Mouse (Mus musculus): Measurements from ENCODE around the gene Slc38a1.

Gene Slc38a1

DNA sequence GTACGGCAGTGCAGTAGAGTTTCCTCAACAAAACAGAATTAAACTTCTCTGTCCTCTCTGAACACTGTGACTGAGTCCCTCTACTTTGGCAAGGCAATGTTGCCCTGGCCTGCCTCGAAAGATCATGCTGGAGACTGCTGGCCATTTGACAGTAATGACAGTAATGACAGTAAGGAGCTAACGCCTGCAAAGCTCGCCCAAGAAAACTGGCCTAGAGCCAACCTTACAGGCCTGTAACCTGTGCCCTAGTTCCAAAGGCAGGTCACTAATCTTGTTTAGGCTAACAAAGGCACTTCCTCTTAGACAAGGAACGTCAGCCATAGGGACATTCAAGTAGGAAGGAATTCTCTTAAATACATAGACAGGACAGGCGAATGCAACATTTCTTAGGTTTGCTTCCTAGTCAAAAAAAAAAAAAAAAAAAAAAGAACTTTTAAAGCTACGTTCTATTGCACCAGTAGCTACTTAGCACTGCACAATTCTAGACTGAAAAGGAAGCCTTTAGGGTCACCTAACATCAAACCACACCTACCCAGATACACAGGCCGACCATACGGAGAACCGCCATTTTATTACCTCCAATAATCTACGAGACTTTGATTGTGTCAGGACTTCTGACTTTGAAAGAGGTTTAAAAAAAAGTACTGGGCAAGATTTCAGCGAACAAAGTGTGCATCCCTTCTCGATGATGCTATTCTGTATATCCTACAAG lies 74.3 kb downstream of the Slc38a1 start:
- DNase-seq (ENCODE audit: low read depth in 1 of 2, low spot score in 2 of 2) = no peak

DNA sequence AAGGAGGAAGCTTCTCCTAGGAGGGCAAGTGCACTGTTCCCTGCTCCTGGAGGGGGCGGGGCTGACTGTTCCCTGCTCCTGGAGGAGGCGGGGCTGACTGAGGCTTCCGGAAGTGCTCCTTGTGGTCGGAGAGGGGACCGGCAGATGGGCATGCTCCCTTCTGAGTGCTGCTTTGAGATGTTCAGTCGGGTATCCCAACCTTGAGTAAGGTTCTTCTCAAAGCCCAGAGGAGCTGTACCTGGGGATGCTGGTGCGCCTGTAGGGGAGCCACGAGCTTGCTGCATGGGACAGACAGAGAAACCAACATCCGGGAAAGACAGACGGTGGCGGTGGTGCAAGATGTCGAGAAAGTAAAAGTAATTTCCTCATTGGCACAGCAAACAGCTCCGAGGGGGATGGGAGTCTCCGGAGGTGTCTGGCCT lies 75.9 kb downstream of the Slc38a1 start:
- DNase-seq (ENCODE audit: low read depth in 1 of 2, low spot score in 2 of 2) = no peak

DNA sequence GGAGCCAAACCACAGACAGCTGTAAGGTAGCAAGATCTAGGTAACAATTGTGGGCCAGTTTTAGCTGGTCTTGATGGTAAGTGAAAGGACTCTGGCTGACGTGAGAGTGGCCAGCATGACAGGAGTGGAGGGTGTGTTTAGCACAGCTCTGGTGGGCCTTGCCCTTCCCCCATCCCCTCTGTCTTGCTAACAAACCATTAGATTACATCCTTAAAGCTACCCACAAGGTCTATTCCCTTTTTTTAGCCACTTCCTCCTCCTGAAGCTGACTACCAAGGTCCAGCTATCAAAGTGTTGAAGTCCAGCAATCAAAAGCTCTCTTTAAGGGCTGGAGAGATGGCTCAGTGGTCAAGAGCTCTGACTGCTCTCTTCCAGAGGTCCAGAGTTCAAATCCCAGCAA lies 78.9 kb downstream of the Slc38a1 start:
- DNase-seq (ENCODE audit: low read depth in 1 of 2, low spot score in 2 of 2) = no peak

DNA sequence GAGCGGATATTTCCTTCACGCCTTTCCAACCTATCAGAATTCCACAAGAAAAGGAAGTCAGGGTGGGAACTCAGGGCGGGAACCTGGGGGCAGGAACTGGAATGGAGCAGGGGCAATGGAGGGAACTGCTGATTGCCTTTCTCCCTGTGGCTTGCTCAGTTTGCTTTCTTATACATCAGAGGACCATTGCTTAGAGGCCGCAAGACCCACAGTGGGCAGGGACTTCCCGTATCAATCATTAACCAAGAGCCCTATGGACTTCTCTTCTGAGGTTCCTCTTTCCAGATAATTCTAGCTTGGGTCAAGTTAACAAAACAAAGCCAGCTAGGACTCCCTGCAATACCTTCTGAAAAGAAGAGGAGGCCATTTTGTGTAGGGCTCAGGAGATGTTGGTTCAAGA lies 80.2 kb downstream of the Slc38a1 start:
- DNase-seq (ENCODE audit: low read depth in 1 of 2, low spot score in 2 of 2) = no peak

DNA sequence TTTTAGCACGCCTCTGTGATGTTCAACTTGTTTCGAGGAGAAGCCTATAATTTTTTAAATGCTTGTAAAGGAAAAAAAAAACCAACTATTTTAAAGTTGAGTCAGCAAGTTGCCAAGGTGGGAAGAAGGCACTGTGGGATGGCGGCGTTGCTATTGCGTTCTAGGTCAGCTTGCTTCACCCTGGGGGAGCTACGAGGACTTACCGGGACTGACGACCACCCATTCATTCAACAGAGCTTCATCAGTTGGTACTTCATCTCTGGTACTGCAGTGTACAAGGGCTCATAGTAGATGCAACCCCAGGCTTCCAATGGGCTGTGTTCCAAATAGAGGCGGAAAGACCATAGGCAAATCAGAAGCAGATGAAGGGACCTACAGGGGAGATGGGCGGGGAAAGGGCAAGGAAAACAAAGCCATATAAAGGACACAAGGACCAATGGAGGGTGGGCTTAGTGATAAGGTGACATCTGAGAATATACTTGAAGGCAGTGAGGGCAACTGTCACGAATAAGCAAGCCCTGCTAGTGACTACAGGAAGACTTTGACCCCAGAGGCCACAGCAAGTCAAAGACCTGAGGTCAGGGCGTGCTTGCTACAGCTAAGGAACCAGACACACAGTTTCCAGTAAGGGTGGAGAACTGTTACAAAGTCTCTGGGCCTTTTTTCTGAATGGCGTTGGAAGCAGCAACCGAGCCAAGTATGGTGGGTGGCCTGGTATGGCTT lies 82.0 kb downstream of the Slc38a1 start:
- no peak for DNase-seq (ENCODE audit: low read depth in 1 of 2, low spot score in 2 of 2)

DNA sequence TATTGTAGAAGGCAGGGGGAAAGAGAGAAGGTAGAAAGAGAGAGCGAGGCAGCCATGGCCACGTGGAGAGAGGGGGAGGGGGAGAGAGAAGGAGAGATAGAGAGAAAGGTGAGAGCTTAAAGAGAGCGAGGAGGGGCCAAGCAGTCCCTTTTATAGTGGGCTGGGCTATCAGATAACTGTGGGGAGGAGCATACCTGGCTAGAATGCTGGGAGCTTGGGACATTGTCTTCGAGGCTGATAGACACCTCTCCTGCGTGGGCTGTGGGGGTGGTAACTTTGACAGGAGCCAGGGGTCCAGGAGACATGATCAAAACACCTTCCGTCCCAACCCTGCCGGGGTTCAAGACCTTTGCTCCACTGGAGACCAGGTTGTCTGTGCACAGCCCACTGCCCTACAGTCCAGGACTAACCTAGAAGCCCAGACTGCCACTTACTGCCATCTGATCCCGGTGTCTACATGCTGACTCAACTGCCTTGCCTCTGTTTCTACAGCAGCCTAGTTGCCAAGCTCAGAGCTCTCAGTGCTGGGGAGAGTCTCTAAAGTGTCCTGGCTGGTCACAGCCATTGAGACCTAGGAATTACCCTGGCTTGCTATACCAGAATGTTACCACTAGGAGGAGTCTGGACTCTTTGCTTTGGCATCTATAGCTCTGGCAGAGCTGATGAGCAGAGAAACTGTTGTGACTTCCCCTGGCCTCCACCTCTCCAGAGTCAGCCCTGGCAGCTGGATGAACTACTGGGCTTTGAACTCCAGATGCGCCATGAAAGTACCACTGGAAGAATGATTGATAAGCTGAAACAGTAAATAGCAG lies 90.9 kb downstream of the Slc38a1 start:
- DNase-seq (ENCODE audit: low read depth in 1 of 2, low spot score in 2 of 2) = peak; percentile 35 to 43

DNA sequence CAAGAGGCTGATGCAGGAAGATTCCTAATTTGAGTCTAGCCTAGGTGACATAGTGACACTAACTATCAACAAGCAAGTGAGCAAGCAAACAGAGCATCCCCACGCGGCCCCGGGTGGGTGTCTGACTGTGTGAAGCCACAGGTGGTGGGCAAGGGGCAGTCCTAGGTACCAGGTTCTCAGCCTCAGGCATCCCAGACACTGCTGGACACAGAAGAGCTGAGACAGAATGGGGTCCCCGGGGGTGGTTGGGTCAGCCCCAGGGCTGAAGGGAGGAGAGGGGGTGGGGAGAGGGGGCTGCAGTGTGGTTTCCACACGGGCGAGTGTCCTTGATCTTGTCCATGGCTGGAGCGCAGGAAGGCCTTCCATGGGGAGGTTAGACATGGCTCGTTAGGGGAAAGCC lies 91.6 kb downstream of the Slc38a1 start:
- no peak for DNase-seq (ENCODE audit: low read depth in 1 of 2, low spot score in 2 of 2)

DNA sequence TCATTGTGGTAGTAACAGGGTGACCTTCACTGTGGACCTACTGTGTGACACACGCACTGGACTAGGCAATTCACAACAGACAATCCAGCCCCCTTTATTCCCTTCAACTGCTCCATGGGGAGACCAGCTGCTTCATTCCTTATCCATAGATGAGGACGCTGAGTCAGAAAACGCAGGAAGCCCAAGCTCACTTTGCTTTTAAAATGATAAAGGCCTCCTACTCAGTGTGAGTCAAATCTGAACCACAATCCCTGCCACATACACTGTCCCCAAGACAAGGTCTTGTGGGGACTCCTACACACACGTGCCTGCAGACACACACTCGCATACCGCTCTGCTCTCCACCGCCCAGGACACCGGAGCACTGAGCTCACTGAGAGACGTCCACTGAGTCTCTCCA lies 94.3 kb downstream of the Slc38a1 start:
- DNase-seq (ENCODE audit: low read depth in 1 of 2, low spot score in 2 of 2) = no peak

DNA sequence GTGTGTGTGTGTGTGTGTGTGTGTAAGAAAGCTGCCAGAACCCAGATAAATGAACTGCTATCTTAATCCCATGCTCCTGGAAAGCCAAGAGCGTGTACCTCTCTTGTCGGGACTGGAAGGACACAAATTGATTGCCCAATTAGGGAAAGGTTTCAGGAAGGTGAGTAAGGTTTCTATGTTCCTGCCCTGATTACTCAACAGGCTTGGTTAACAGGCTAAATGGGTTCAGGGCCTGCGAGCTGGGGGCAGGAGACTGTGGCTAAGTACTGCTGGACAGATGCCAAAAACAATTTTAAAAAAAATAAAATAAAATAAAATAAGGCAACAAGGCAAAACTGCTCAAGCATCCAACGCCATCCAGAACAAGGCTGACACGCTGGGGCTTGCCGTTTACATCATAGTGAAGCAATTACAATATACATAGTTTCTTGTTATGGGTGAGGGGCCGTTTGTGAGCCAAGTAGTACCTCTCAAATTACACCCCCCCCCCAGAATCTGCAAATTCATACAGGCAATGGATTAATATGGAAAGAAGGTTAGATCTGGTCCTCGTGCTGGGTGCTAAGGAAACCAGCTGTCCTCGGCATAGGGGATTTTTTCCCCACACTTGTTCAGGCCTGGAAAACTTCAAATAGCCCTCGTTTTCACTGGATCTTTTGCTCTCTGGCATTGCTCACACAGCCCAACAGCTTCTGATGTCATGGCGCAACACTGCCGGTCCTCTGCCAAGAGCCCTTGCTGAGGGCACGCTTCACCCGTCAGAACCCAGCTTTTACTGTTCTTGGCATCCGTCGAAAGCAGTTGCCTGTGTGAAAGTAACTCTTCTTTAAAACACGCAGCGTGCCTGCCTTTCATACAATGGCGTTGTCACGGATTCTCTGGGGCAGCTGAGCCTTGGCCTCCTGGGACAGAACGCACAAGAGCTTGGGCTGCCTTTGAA lies 95.2 kb downstream of the Slc38a1 start:
- DNase-seq (ENCODE audit: low read depth in 1 of 2, low spot score in 2 of 2) = no peak

DNA sequence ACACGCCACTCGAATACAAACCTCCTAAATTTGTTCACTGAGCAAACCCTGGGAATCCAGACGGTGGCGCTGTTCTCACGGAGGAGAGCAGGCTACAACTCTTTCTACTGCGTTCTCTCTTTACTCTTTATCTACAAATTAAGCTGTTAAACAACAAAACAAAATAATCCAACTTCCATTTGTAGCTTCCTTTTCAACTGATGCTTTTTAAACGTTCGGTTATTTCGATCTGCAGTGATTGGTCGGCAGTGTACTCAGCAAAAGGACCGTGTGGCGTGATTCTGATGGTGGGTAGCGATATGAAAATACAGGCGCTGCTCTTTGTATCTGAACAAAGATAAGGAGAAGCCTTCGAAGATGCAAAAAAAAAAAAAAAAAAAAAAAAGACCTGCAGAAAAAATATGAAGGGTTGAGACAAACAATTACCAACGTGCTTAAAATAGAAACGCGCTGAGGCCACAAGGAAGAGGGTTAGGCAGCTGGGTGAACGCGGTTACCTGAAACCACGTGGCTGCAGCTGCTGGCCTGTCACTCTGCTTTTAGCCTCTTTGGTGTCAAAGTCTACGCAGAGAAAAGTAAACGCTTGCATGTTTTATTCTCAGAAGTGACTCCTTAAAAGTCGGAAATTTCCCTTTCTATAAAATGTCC lies 99.4 kb downstream of the Slc38a1 start:
- no peak for DNase-seq (ENCODE audit: low read depth in 1 of 2, low spot score in 2 of 2)

DNA sequence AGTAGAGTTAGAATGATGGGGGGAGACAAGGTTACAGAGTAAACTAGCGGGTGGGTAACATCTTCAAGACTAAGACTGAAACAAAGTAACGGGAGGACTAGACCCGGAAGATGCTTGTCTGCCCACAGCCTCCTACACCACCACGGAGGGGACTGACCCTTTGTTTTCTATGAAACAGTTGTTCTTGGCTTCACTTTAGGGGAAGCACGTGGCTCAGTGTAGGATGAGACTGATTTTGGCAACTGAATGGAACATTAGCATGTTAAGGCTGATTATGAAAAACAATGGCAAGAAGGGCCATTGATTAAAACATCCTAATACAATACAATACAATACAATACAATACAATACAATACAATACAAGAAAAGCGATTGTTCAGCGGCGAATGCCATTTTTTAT lies 100.6 kb downstream of the Slc38a1 start:
- no peak for DNase-seq (ENCODE audit: low read depth in 1 of 2, low spot score in 2 of 2)

DNA sequence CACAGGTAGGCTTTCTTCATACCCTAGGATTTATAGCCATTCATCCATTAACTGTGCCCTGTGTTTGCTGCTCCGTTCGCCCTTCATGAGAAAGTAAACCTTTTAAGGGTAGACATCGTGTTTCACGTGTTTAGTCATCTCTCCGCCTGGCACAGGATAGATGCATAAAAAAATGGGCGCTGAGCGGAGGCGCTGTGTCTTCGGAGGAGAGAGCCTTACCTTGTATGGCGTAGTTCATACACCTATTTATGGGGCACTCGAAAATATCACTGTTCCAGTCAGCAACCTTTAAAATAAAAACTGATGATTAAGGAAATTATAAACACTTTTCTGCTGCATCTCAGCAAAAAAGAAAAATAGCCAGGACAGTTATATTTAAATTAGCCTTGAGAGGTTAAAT lies 105.4 kb downstream of the Slc38a1 start:
- no peak for DNase-seq (ENCODE audit: low read depth in 1 of 2, low spot score in 2 of 2)

DNA sequence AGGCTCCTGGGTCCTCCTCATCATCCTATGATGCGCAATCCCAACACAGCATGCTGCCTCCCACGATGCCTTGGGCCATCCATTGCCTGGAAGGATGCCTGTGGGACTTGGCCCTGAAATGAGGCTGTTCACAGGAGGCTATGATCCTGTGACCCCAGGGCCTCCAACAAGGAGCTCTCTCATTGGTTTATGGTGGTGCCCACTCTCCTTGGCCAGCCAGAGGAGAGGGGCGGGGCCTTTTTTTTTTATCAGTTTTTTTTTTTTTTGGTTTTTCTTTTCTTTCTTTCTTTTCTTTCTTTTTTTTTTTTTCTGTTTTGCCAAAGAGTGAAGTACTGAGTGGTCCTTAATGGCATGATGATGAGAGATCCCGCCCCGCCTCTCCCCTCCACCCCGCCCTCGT lies 106.3 kb downstream of the Slc38a1 start:
- no peak for DNase-seq (ENCODE audit: low read depth in 1 of 2, low spot score in 2 of 2)

DNA sequence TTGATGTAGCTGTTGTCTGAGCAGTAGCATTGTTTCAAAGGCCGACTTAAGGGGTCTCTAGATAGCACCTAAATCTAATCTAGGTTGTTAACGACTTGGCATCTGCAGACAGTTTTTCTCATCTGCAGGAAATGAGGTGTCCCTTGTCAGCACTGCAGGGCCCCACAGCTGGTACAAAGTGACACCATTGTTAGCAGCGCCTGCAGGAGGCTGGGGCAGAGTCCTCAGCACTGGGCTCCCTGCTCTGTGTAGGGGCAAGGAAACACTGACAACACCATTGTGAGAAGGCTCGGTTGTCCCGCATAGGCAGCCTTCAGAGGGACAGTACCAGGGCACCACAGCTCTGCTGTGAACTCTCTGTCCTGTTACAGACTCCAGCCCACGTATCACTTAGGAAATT lies 115.0 kb downstream of the Slc38a1 start:
- no peak for DNase-seq (ENCODE audit: low read depth in 1 of 2, low spot score in 2 of 2)

DNA sequence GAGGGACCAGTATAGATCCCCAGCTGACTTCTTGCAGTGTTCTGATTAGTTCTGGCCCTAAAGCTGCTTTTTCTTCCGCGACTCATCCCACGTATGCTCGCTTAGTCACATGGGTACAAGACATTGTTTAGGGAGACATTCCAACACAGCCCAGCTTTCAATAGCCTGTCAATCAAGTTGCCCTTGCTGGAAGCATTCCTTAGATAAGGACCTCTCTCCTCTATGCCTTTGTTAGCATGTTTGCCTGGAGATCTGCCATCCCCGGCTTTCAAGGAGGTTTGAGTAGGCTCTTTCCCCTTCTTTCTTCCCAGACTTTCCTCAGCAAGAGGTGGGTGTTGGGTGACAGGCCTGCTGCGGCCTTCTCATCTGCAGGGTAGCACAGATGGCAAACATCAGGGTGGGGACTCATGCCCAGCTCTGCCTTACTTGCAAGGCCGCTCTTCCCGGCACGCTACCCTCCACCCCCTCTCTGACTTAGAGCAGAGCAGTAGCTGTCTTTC lies 118.4 kb downstream of the Slc38a1 start:
- DNase-seq (ENCODE audit: low read depth in 1 of 2, low spot score in 2 of 2) = no peak
